Mouse (Mus musculus): ENCODE results near the gene Gm49711.

- no peak for TF ChIP-seq CTCF (IDR thresholded peaks at IDR 0.05; ENCODE audit: low read depth, low read length)
- no peak for TF ChIP-seq GATA1 (IDR thresholded peaks at IDR 0.05; ENCODE audit: borderline replicate concordance, low read length)
- no peak for TF ChIP-seq TAL1 (conservative IDR thresholded peaks at IDR 0.05; ENCODE audit: low read depth, low read length)
Observed at GRCm38 (mm10) chr16:92036701-92037100, 21.4 kb upstream of the Gm49711 start.

All from G1E (cell line).